Mouse (Mus musculus) ES-Bruce4 (cell line): ENCODE measurements around the gene Mrfap1.

Source experiments
- CTCF ChIP-seq: IDR thresholded peaks from one replicate; pipeline ENCODE4 v1.8.1; 2011; ENCODE audit warnings: low read depth, low read length
- EP300 ChIP-seq: IDR thresholded peaks from 2 replicates; pipeline ENCODE4 v1.6.1; 2011; ENCODE audit warnings: low read depth, low read length; ENCODE audit not compliant: insufficient read depth
- POLR2A ChIP-seq: IDR thresholded peaks from one replicate; pipeline ENCODE4 v1.8.1; 2011; ENCODE audit warnings: low read length; ENCODE audit not compliant: insufficient read depth

- TF ChIP-seq CTCF = no peak
- no peak for TF ChIP-seq POLR2A
- no peak for TF ChIP-seq EP300
Observed at GRCm38 (mm10) chr5:36769603-36770002, 27.0 kb downstream of the Mrfap1 start.
